Mouse (Mus musculus): Measurements from ENCODE around the gene Hist2h2aa1.

- TF ChIP-seq CTCF (IDR thresholded peaks at IDR 0.05; ENCODE audit: low read depth, low read length) (no peak), POLR2A (IDR thresholded peaks at IDR 0.05; ENCODE audit: extremely low read depth, insufficient read depth, low read length) (no peak)
Measured at GRCm38 (mm10) chr3:96273591-96274465, 28.5 kb downstream of the Hist2h2aa1 start.

All from liver, adult 2 months (tissue).